Mouse (Mus musculus) retina, postnatal 7 days (tissue): ENCODE data around the gene Rbl1.
"Not testable (repeated sequence)": the region's sequence is repeated elsewhere in the genome, so short reads cannot be mapped to it uniquely, and the experiment has no call there.

Experiments
- DNase-seq: peaks from one replicate; pipeline ENCODE4 v3.0.0-alpha.2; 2012; ENCODE audit warnings: low read depth, low spot score

Rbl1 gene

DNA sequence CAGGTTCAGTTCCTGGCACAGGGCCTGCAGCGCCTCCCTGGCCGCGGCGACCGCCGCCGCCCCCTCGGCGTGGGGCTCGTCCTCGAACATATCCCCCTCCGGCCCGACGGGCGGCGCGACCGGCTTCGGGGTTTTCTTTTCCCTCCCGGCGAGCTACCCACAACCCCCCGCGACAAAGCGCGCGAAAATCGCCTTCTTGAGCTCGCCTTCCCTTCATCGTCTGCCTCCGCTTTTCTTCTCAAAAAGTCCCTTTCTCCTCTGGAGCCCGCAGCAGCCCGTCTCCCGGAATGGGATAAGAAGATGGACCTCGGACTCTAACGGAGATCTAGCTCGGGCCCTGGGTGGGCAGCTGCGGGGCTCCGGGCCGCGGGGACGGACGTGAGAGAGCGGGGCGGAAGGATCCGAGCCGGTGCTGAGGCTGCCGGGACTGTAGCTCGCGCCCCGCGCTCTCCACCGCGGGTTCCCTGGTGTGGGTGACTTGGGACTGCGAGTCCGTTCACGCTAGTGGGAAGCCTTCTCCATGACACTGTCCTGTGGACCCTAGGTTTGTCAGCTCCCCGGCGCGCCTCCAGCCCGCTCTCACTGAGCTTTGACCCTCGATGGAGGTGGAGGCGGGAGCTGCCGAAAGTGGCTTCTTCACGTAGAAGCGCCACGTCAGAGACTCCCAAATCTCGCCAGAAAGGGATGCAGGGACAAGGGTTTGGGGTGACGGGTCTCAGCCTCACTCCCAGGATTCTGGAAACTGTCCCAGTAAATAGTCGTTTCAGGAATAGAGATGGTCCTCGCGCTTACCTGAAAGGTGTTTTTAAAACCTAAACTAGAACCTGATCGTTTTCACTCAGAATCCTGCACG is at the start of gene Rbl1:
Gene Rbl1 (minus strand): TSS at position 169 of the 853 bp plus-strand sequence.
- peak; percentile 92 for DNase-seq

DNA sequence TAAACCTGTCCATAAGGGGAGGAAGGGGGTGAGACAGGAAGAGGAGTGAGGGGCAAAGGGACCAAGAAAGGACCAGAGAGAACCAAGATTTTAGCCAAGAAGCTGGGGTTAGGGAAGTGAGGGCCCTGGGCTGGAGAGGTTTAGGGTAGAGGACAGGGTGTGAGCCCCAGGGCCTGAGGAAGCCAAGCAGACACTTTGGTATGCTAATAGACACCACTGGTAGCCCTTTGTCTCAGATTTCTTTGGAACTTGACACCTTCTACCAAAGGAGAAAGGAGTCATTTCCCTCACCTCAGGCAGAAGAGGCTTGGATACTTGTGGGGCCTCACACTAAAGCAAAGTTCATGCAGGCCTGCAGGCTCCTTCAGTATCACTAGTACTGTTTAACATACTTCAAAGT is 43.8 kb upstream of the Rbl1 start:
- DNase-seq: no peak

- peak; percentile 38 for DNase-seq
Observed at GRCm38 (mm10) chr2:157245603-157246002, 41.3 kb upstream of the Rbl1 start.

GRCm38 (mm10) chr2:157245001-157245400 is 40.7 kb upstream of the Rbl1 start:
- DNase-seq: no peak

- DNase-seq: no peak
Observed at GRCm38 (mm10) chr2:157235946-157236345, 31.6 kb upstream of the Rbl1 start.

GRCm38 (mm10) chr2:157221916-157222315 is 17.6 kb upstream of the Rbl1 start:
- DNase-seq: not testable (repeated sequence)

DNA sequence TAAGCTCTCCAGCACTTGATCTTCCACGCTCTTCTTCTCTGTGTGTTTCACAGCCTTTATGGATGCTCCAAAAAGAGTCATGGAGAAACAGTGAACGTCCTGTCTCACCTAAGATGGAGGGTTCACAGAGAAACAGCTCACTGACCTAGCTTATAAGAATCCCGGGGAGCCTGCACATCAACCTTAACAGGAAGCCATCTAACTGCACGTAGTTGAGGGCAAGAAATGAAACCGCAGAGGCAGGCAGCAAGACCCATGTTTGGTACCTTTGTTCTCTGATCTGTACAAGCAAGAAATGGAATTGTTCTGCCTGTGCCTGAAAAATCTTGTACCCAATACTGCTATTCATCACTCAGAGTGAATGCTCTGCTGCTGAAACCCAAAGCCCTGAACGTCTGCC is 15.8 kb upstream of the Rbl1 start:
- no peak for DNase-seq

DNA sequence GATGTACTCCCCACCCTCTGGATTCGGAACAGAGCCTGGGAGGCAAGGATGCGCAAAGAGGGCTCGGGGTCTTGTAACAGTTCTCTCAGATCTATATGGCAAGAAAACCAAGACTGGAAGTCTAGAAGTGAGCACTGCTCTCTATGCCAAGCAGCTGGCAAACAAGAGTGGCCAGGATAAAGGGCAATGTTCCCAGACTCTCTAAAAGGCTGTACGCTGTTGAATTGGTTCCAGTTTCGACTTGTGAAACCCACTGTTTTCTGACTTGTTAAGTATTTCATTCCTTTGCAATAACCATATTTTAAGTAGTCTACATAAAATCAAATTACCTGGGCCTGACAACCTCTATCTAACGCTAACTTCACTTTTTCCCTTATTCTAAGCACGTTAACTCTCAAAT is 7.4 kb upstream of the Rbl1 start:
- no peak for DNase-seq

DNA sequence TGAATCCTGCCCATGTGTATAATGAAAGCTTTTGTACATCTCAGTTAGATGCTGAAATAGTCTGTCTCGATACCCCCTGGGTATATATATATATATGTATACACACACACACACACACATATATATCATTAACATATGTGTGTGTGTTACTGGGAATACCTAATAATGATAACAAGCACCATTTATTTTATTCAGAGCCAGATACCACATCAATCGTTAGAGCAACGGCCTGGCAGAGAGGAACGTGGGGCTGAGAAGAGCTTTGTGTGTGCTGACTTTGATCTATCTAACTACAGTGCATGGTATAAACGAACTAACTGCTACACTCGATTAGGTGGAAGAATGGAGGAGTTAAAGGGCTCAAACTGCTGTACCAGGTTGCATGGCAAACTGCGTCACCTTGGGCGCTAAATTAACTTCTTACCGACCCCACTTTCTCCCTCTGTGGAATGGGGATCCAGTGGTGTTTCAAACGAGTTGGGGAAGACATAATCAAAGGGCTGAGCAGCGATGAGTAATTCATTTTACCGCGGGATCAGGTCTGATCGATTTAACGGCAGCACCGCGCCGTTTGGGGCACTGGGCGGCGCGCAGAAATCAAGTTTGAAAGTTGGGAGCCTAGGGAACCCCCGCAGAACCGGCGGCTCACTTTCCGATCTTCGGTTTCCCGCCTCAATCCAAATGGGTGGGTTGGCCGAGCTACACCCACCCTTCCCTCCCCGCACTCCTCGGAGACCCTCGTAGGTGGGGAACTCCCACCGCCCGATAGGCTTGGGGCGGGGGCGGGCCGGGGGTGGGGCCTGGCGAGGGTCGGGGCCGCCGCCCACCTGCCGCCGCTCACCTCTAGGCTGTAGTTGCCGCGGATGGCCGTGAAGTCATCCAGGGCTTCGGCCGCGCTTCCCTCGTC is 622 bp downstream of the Rbl1 start:
- DNase-seq: no peak

DNA sequence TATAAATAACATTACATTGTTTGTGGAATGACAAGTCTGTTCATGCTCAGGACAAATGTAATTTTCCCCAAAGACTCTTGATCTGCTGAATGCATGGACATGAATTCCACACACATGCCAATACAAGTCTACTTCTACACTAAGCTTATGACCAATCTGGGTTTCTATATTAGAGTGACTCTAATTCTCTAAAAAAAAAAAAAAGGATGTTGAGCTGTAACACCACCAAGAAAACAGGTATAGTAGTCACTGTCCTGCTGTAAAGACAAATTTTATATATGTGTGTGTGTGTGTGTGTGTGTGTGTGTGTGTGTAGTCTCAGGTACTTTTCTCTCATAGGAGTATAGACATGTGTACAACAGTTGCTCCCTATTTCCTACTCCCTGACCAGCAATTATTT is 1.3 kb downstream of the Rbl1 start:
- DNase-seq: no peak

DNA sequence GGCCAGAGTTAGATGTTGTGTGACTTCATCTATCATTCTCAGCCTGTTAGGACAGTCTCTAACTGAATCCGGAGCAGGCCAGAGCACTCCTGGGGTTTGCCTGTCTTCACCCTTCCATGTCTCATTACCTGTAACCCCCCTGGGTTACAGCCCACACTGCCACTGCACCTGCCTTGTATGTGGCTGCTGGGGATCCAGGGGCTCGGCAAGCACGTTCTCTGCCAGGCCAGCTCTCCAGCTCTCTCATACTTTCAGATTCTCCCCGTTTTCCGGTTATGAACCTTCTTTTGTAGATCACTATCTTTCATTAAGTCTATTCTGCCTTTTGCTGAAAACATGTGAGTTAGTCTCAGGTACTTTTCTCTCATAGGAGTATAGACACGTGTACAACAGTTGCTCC is 2.0 kb downstream of the Rbl1 start:
- no peak for DNase-seq

DNA sequence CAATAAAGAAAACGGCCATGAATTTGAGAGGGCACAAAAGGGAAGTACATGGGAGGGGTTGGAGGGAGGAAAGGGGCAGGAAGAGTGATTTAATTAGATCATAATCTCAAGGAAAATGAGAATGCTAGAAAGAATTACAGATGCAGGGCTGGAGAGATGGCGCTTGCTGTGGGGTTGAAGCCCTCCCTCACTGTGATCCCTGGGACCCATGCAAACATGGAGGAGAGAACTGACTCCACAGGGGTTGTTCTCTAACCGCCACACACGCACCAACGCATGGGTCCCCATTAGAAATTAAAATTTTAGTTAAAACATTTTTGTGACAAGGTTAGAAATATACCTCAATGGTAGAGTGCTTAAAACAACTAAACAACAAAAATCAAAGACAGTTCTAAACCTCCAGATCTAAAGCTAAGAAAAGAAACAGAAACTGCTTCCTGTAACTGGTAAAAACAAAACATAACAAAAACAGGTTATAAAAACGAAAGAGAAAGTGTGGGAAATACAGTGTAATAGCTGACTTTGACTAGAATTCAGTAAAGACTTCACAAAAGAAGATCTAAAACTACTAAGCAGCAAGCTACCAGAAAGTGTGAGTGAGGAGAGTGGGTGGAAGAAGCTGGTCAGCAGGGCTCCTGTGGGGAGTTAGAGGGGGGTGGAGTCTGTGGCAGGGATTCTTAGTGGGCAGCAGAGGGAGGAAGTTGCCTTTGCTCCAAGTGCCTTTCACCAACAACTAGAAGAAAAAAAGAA is 3.1 kb downstream of the Rbl1 start:
- DNase-seq: no peak

DNA sequence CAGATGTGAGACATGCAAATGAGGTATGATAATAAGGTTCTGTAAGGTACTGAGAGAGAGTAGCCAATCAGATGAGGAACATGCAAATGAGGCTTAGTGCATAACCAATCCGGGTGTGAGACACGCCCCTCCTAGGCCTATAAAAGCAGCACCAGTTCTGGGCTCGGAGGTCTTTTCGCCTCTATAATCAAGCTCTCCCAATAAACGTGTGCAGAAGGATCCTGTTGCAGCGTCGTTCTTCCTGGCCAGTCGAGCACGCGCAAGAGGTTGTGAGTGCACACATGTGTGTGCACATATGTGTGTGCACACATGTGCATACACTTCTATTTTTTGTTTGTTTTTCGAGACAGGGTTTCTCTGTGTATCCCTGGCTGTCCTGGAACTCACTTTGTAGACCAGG is 5.9 kb downstream of the Rbl1 start:
- not testable (repeated sequence) for DNase-seq

DNA sequence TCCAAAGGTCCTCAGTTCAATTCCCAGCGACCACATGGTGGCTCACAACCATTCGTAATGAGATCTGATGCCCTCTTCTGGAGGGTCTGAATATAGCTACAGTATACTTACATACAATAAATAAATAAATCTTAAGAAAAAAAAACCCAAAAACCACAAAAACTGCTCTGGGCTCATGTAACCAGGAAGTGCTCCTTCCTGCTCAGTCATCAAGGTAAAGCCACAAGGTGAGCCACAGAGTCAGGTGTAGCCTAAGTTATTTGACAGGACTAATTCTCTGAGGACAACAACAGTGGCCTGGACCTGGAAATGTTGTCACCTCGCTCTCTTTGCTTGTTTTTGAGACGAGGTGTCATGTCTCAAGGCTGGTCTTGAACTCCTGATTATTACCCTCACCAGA is 13.7 kb downstream of the Rbl1 start:
- DNase-seq: no peak

GRCm38 (mm10) chr2:157187223-157187622 is 17.1 kb downstream of the Rbl1 start:
- DNase-seq: no peak

GRCm38 (mm10) chr2:157186504-157186903 is 17.8 kb downstream of the Rbl1 start:
- no peak for DNase-seq

GRCm38 (mm10) chr2:157185022-157185660 is 19.2 kb downstream of the Rbl1 start:
- DNase-seq: no peak

DNA sequence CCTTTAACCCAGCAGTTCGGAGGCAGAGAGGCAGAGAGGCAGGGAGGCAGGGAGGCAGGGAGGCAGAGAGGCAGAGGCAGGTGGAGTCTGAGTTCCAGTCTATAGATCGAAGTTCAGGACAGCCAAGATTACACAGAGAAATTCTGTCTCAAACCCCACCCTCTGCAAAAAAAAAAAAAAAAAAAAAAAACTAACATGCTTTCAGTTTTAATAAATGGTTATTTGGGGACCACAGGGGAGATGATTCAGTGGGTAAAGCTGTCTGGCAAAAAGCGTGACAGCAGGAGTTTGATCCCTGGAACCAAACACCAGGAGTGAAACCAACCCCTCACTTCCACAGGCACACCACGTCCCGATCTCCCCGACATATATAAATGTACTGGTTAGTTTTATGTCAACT is 26.2 kb downstream of the Rbl1 start:
- DNase-seq: no peak

GRCm38 (mm10) chr2:157176248-157176647 is 28.1 kb downstream of the Rbl1 start:
- no peak for DNase-seq

- no peak for DNase-seq
Observed at GRCm38 (mm10) chr2:157174416-157174815, 29.9 kb downstream of the Rbl1 start.

- DNase-seq: no peak
Observed at GRCm38 (mm10) chr2:157173555-157173954, 30.8 kb downstream of the Rbl1 start.
